Comparison of ENCODE assay signal across 8 mouse cellular contexts in the genomic region with DNA sequence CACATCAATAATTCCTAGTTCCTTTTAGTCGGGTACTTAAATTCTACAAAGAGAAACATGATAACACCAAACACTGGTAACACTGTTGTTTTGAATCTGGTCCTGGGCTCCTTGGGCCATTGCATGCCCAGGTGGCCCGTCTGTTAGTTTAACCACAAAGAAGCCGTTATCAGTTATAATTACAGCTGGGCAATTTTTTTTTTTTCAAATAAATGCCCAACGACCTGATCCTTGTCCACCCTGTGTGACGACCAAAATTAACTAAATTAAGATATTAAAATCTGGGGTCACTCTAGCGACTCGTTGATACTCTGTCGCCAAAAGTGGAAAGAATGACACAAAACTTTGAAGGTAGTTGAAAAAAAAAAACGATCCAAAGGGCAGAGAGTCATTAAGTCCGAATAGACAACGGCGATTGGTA. TPM values are rescaled to one million over a fixed set of nuclear protein-coding genes. Genes with fewer than 3 reads are reported as not detected.
DNase-seq lines count a peak whose midpoint lies in the region; ATAC-seq and TF ChIP-seq lines count a peak whose summit lies in the region.

No protein-coding gene starts in this region.

- peak overlapping the region; percentile 97 for H3K4me2 ChIP-seq in hindbrain, embryonic 12.5 days (replicated peaks)

- no peak for TF ChIP-seq CTCF in G1E (IDR thresholded peaks at IDR 0.05; ENCODE audit: low read depth, low read length)

- WGBS in hindbrain, embryonic 12.5 days, result 17% methylated on average over 12 of the region's 12 CpGs

- H3K27ac ChIP-seq in hindbrain, embryonic 12.5 days, result no peak overlapping the region

- H3K9ac ChIP-seq in hindbrain, embryonic 12.5 days, result no peak overlapping the region

- peak; percentile 23; the same call in 1 of the 2 replicates for ATAC-seq in G1E (ENCODE audit: extremely low read depth, insufficient number of reproducible peaks, low FRiP score, poor library complexity, severe bottlenecking)
- no peak for ATAC-seq in hindbrain, embryonic 12.5 days (ENCODE audit: low FRiP score)
- ATAC-seq in megakaryocyte-erythroid progenitor cell, adult 5-6 weeks (replicated peaks; ENCODE audit: low FRiP score, low TSS enrichment, poor library complexity, severe bottlenecking), result peak; percentile 38

- H3K9me3 ChIP-seq in G1E (replicated peaks), result peaks cover 4% of the 10 kb centered on the region
- H3K9me3 ChIP-seq in hindbrain, embryonic 12.5 days (replicated peaks), result no peaks in the 10 kb centered on the region

- H3K4me3 ChIP-seq in G1E (ENCODE audit: low read depth, low read length), result peak overlapping the region; percentile 75; the same call in 1 of the 2 replicates
- peak overlapping the region; percentile 52; the same call in 1 of the 2 replicates for H3K4me3 ChIP-seq in hindbrain, embryonic 12.5 days

- no peaks in the 10 kb centered on the region for H3K27me3 ChIP-seq in G1E (ENCODE audit: insufficient read depth, low read length)
- H3K27me3 ChIP-seq in hindbrain, embryonic 12.5 days, result no peaks in the 10 kb centered on the region

- peaks cover 17% of the 10 kb centered on the region for H3K36me3 ChIP-seq in G1E (replicated peaks)
- H3K36me3 ChIP-seq in hindbrain, embryonic 12.5 days, result peaks cover 8% of the 10 kb centered on the region

- peak; percentile 64 for DNase-seq in heart, adult 11 months
- DNase-seq in heart, adult 9 months (ENCODE audit: low spot score in 2 of 2), result no peak
- DNase-seq in G1E (ENCODE audit: low spot score), result peak; percentile 41
- DNase-seq in urinary bladder, adult 2 months (ENCODE audit: low spot score), result no peak
- DNase-seq in urinary bladder, postnatal 36 days (ENCODE audit: low spot score in 2 of 2), result no peak
- no peak for DNase-seq in gastrocnemius, postnatal 4 days (ENCODE audit: low spot score in 2 of 2)

- peaks cover 35% of the 10 kb centered on the region for H3K4me1 ChIP-seq in G1E (ENCODE audit: insufficient read depth, low read depth, low read length)
- H3K4me1 ChIP-seq in hindbrain, embryonic 12.5 days, result peaks cover 3% of the 10 kb centered on the region

RNA-seq across cellular contexts. Expression of a gene that starts 0.9 kb away (rescaled TPM):
- 6.1 and 11.6 TPM in 2 replicates for total RNA-seq in G1E (2014; fragmentation: Nextera tagmentation)
- 22.5 and 23.5 TPM in 2 replicates for total RNA-seq in G1E (2017)
- 1.2 and 1.8 TPM in 2 replicates for polyA plus RNA-seq in G1E (2012)
- polyA plus RNA-seq in hindbrain, embryonic 12.5 days (2016; fragmentation: Nextera tagmentation; extraction: Ambion mirVana), result 8.0 and 8.1 TPM in 2 replicates
- 19.3 and 27.9 TPM in 2 replicates for total RNA-seq in megakaryocyte-erythroid progenitor cell, adult 5-6 weeks (2014; fragmentation: Nextera tagmentation)
- 36.5 and 47.5 TPM in 2 replicates for total RNA-seq in megakaryocyte-erythroid progenitor cell, adult 5-6 weeks (2017)
- polyA plus RNA-seq in urinary bladder, adult 2 months (2012; rRNA removed), result 4.2 TPM in 2 replicates
- total RNA-seq in gastrocnemius, postnatal 4 days (2021), result 10 to 100 TPM in 1 of 2 experiments, 1 to 10 TPM in 1; 8.3 to 11.7 TPM

RNA-seq across cellular contexts. Expression of a gene that starts 19.2 kb away (rescaled TPM):
- total RNA-seq in G1E (2014; fragmentation: Nextera tagmentation), result not detected in 2 replicates
- 0.60 and 0.70 TPM in 2 replicates for total RNA-seq in G1E (2017)
- not detected in 2 replicates for polyA plus RNA-seq in G1E (2012)
- 1.4 and 2.4 TPM in 2 replicates for polyA plus RNA-seq in hindbrain, embryonic 12.5 days (2016; fragmentation: Nextera tagmentation; extraction: Ambion mirVana)
- total RNA-seq in megakaryocyte-erythroid progenitor cell, adult 5-6 weeks (2014; fragmentation: Nextera tagmentation), result not detected in 2 replicates
- 0.47 and 1.1 TPM in 2 replicates for total RNA-seq in megakaryocyte-erythroid progenitor cell, adult 5-6 weeks (2017)
- not detected in 2 replicates for polyA plus RNA-seq in urinary bladder, adult 2 months (2012; rRNA removed)
- total RNA-seq in gastrocnemius, postnatal 4 days (2021), result under 1 TPM; 0.36 to 0.37 TPM

Comparison
In these comparisons a context has a peak if more than half of its experiments do, and no peak if none do; other contexts are left out.
1. DNase-seq: peak in heart, adult 11 months (single experiment) and G1E (single experiment); none in heart, adult 9 months (0 of 2), urinary bladder, adult 2 months (single experiment), urinary bladder, postnatal 36 days (0 of 2) and gastrocnemius, postnatal 4 days (0 of 2).